Mouse (Mus musculus) kidney, embryonic 16.5 days (tissue): ENCODE data around the gene Pogz. TPM values are rescaled to one million over a fixed set of nuclear protein-coding genes. Genes with fewer than 3 reads are reported as not detected.
"Not testable (repeated sequence)": the region's sequence is repeated elsewhere in the genome, so short reads cannot be mapped to it uniquely, and the experiment has no call there.

Experiments
- ATAC-seq: fragments of 200-750 bp; cut with Nextera tagmentation; 2 replicates; pipeline ENCODE4 v1.8.0; 2017; ENCODE audit warnings: moderate TSS enrichment; ENCODE audit not compliant: low FRiP score, low TSS enrichment
- H3K27ac ChIP-seq: fragments of 300-500 bp; sonication (generic); 2 replicates; pipeline ENCODE4 v1.5.1; 2014; ENCODE audit warnings: low read length
- H3K27me3 ChIP-seq: fragments of 300-500 bp; sonication (generic); 2 replicates; pipeline ENCODE4 v1.6.1; 2014; ENCODE audit warnings: low read length, control low read depth, mixed read lengths; ENCODE audit not compliant: insufficient read depth
- H3K36me3 ChIP-seq: fragments of 300-500 bp; sonication (generic); 2 replicates; pipeline ENCODE4 v1.6.1; 2014; ENCODE audit warnings: low read length, control low read depth, mixed read lengths; ENCODE audit not compliant: insufficient read depth
- H3K4me1 ChIP-seq: fragments of 300-500 bp; sonication (generic); 2 replicates; pipeline ENCODE4 v1.6.1; 2014; ENCODE audit warnings: low read length, control low read depth, mixed read lengths; ENCODE audit not compliant: insufficient read depth
- H3K4me2 ChIP-seq: fragments of 300-500 bp; sonication (generic); replicated peaks from 2 replicates; pipeline ENCODE4 v1.6.1; 2014; ENCODE audit warnings: low read depth, low read length
- H3K4me3 ChIP-seq: fragments of 300-500 bp; sonication (generic); 2 replicates; pipeline ENCODE4 v1.5.1; 2014; ENCODE audit warnings: mild to moderate bottlenecking, low read length
- H3K9ac ChIP-seq: fragments of 300-500 bp; sonication (generic); replicated peaks from 2 replicates; pipeline ENCODE4 v1.6.1; 2014; ENCODE audit warnings: low read length
- H3K9me3 ChIP-seq: fragments of 300-500 bp; sonication (generic); 2 replicates; pipeline ENCODE4 v1.6.1; 2016; ENCODE audit warnings: low read length, control low read depth
- WGBS: fragments of 180-500 bp; shearing (Covaris S2); extraction: QIAGEN DNeasy Blood & Tissue Kit; methylation state at CpG from one replicate; pipeline ENCODE4 v1.1.7; 2014; 5-methylcytosine and 5-hydroxymethylcytosine counted together
- polyA plus RNA-seq: library from polyadenylated mRNA; unstranded; fragments of >200 nt; fragmentation: Nextera tagmentation; extraction: Ambion mirVana; gene quantifications from 2 replicates; pipeline ENCODE4 v1.2.1, GENCODE M21; 2015

Pogz gene
- polyA plus RNA-seq, 1 experiment from 2014 or later = 15.9 TPM

DNA sequence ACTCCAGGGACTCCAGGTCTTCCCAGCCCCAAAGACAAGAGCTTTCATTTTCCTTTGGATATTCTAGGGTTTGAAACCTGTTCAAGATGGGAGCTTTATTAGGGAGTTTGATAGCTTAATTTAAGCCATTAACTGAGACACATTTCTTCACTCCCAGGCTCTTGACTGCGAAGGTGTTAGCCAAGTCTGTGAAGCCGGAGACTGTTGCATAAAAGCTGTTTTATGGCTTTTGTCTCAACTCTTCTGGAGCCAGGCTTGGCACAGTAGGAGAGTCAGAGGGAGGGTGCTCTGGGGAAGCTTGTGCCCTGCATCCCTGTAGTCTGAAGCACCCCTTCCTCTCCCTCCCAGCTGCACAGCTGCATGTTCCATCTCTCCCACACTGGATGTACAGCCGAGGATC, 85.0 kb downstream of the Pogz start:
- Histone ChIP-seq H3K4me2 (no peak overlapping the region), H3K27me3 (no peaks in the 10 kb centered on the region), H3K4me1 (peaks cover 14% of the 10 kb centered on the region), H3K36me3 (no peaks in the 10 kb centered on the region), H3K9ac (no peak overlapping the region), H3K27ac (no peak overlapping the region), H3K9me3 (no peaks in the 10 kb centered on the region), H3K4me3 (no peak overlapping the region)
- 25% methylated on average over 3 of the region's 3 CpGs for WGBS
- no peak for ATAC-seq

DNA sequence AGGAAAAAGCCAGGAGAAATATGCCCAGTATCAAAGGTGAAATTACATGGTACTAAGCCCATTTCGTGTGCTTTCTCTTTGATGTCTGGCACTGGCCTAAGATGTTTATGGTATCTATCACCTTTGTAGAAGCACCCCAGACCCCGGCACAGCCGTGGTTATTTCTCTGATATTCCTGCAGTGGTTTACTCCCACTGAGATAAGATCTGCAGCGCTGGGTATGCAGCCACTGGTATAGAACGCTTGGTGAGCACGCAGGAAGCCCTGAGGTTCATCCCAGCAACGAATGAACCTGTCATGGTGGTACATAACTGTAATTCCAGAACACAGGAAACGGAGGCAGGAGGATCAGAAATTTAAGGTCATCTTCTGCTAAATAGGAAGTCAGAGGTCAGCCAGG, 87.3 kb downstream of the Pogz start:
- no peaks in the 10 kb centered on the region for H3K9me3 ChIP-seq
- no peaks in the 10 kb centered on the region for H3K27me3 ChIP-seq
- no peak overlapping the region for H3K9ac ChIP-seq
- H3K27ac ChIP-seq = no peak overlapping the region
- no peak for ATAC-seq
- WGBS = 22% methylated on average over 8 of the region's 8 CpGs
- H3K4me1 ChIP-seq = 0 out of 2 replicates have a peak, but pooled peaks cover 4% of the 10 kb centered on the region
- no peaks in the 10 kb centered on the region for H3K36me3 ChIP-seq
- H3K4me2 ChIP-seq = no peak overlapping the region
- no peak overlapping the region for H3K4me3 ChIP-seq

DNA sequence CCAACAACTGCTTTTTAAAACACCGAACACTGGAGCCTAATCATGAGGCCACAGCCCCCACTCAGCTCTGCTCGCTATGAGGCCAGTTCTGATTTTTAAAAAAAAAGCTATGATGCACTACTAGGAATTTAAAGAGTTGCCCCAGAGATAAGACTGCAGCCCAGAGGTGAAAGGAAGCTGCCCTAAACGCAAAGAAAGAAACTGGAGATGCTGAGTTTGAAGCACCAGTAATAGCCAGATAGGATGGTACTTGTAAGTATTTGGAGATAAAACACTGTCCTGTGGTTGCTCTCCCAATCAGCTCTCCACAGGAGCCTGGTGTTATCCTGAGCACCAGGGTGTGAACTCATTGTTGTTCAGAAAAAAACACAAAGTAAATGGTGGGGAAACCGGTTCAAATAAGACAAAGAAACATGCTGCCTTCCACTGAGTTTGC, 89.0 kb downstream of the Pogz start:
- not testable (repeated sequence) for H3K27ac ChIP-seq, H3K27me3 ChIP-seq, H3K4me1 ChIP-seq, ATAC-seq, H3K4me2 ChIP-seq, H3K9me3 ChIP-seq, H3K9ac ChIP-seq, H3K4me3 ChIP-seq, H3K36me3 ChIP-seq
- WGBS = 48% methylated on average over 4 of the region's 4 CpGs

DNA sequence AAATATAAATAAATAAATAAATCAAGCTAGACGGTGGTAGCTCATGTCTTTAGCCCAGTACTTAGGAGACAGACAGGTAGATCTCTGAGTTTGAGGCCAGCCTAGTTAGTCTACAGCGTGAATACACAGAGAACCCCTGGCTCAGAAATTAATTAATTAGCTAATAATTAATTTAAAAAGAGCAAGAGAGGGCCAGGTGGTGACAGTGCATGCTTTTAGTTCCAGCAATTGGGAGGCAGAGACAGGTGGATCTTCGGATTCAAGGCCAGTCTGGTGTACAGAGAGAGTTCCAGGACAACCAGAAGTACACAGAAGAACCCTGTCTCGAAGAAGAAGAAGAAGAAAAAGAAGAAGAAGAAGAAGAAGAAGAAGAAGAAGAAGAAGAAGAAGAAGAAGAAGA, 91.6 kb downstream of the Pogz start:
- not testable (repeated sequence) for H3K4me3 ChIP-seq, H3K4me2 ChIP-seq, H3K9ac ChIP-seq, H3K36me3 ChIP-seq, ATAC-seq, H3K27me3 ChIP-seq, H3K27ac ChIP-seq, H3K9me3 ChIP-seq
- peaks cover 15% of the 10 kb centered on the region for H3K4me1 ChIP-seq
- 79% methylated on average over 2 of the region's 4 CpGs for WGBS

DNA sequence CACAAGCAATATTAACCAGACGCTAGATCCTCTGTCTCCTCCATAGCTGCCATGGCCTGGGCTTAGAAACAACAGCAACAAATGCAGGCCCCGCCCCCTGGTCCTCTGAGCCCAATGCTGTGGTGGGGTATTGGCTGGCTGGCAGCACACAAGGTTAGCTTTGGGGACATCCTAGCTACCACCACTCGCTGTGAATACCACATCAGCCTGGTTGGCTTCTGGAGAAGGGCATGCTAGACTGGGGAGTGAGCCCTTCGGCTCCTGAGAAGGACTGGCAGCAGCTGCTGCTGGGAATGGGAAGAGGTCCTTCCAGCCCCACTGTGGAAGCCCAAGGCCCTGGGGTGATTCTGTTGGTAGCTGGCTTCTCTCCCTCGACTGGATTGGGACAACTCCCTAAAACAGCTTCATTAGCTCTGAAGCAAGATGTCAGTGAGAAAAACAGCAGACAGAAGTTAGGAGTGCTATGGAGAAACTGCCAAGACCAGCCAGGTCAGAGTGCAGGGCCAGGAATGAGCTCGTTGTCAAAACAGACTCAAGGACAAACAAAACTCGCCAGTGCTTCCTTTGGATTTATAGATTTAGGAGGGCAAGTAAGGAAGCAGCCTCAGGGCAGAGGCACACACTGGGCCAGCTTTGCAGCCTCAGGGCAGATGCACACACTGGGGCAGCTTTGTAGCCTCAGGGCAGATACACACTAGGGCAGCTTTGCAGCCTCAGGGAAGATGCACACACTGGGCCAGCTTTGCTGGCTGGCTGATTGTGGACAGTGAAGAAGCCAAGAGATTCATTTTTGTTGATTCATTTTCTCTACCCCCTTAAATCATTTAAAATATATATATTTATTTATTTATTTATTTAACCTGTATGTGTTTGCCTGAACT, 93.3 kb downstream of the Pogz start:
- not testable (repeated sequence) for H3K27me3 ChIP-seq, H3K36me3 ChIP-seq, H3K9ac ChIP-seq, H3K4me3 ChIP-seq, H3K9me3 ChIP-seq, H3K4me2 ChIP-seq
- 0 out of 2 replicates have a peak, but pooled peaks have one; percentile 12 for ATAC-seq
- peak overlapping the region; percentile 48; the same call in 1 of the 2 replicates for H3K27ac ChIP-seq
- H3K4me1 ChIP-seq = peaks cover 11% of the 10 kb centered on the region
- 41% methylated on average over 7 of the region's 7 CpGs for WGBS

DNA sequence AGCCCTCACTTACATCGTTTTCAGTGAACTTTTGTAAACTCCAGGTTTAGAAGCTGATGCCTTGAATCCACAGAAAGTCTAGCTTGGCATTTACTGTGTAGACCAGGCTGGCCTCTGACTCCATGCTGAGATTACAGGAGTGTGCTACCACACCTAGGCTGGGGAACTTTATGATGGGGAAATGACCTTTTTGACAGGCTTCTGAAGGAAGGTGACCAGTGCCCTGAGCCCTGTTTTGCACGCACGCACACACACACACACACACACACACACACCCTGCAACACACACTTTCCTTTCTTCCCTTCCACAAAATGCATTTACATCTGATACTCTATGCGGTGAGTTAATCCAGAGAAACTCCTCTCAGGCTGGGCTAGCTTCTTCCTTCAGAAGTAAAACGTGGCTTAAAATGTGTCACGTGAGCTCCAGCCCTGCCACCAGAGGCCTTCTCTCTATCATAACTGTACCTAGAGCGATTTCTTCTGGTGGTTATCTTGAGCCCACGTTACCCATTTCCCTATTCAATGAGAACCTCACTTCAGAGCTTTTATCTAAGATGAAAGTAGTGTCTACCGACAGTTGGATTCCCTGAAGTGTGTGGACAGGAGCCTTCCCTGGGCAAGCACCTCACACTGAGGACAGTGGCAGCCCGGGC, 94.2 kb downstream of the Pogz start:
- H3K4me2 ChIP-seq, H3K9ac ChIP-seq, H3K9me3 ChIP-seq, H3K27me3 ChIP-seq, H3K27ac ChIP-seq, H3K4me3 ChIP-seq, ATAC-seq, H3K36me3 ChIP-seq: not testable (repeated sequence)
- 81% methylated on average over 10 of the region's 10 CpGs for WGBS
- H3K4me1 ChIP-seq = peaks cover 11% of the 10 kb centered on the region

Other genes starting within 250 kb of the Pogz start
- not detected in 2 replicates for gene Gm10972, start 194.5 kb upstream of the Pogz start, polyA plus RNA-seq
- gene Tuft1, start 178.7 kb upstream of the Pogz start, polyA plus RNA-seq = 9.7 TPM in 2 replicates
- gene Selenbp2, start 144.0 kb upstream of the Pogz start, polyA plus RNA-seq = 2.2 and 4.6 TPM in 2 replicates
- gene Cgn, start 51.1 kb upstream of the Pogz start, polyA plus RNA-seq = 20.7 and 24.0 TPM in 2 replicates
- gene Psmb4, start 49.4 kb downstream of the Pogz start, polyA plus RNA-seq = 341 and 366 TPM in 2 replicates
- gene Selenbp1, start 95.5 kb downstream of the Pogz start, polyA plus RNA-seq = 88.7 and 105 TPM in 2 replicates
- 10.0 and 10.5 TPM in 2 replicates for gene Rfx5, start 116.5 kb downstream of the Pogz start, polyA plus RNA-seq
- gene Pi4kb, start 137.2 kb downstream of the Pogz start, polyA plus RNA-seq = 25.0 and 30.3 TPM in 2 replicates
- gene Zfp687, start 177.9 kb downstream of the Pogz start, polyA plus RNA-seq = 28.8 and 32.9 TPM in 2 replicates
- gene Psmd4, start 205.0 kb downstream of the Pogz start, polyA plus RNA-seq = 279 and 281 TPM in 2 replicates